ENCODE assay signal across 12 mouse cellular contexts in the genomic region with DNA sequence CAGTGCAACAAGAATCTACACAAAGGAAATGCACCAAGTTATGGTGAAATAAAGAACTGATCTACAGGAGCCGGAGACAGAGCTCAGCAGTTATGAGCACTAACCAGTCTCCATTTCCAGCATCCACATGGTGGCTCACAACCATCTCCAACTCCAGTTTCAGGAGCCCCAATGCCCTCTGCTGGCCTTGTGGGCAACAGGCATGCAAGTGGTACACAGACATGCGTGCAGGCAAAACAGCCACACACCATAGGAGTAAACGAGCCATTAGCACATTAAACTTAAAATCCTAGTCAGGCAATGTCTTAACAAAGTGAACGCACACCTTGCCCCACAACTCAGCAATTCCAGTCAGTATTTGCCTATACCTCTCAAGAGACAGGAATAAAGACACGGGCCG. TPM values are rescaled to one million over a fixed set of nuclear protein-coding genes. Genes with fewer than 3 reads are reported as not detected.
A peak's percentile ranks its signal among the peaks of the same experiment; 100 is the strongest.
DNase-seq lines count a peak whose midpoint lies in the region; ATAC-seq and TF ChIP-seq lines count a peak whose summit lies in the region.
"Had no signal": no experiment of that assay in that cellular context is flagged by ENCODE, and none has a peak within 500 bp of the region (broad histone marks: within the 10 kb centered on the region; RNA-seq: fewer than 3 reads in every experiment).

No protein-coding gene starts in this region.

- no peaks in the 10 kb centered on the region for H3K36me3 ChIP-seq in midbrain, embryonic 11.5 days (ENCODE audit: control insufficient read depth, insufficient read depth, low read length)
- H3K36me3 ChIP-seq in midbrain, embryonic 10.5 days = no peaks in the 10 kb centered on the region
- H3K36me3 ChIP-seq in stomach, postnatal 0 days (ENCODE audit: control insufficient read depth, insufficient read depth, low read length) = no peaks in the 10 kb centered on the region
- H3K36me3 ChIP-seq: limb, embryonic 12.5 days; stomach, embryonic 15.5 days had no signal

- H3K4me3 ChIP-seq in midbrain, embryonic 11.5 days (ENCODE audit: low read depth, low read length) = no peak overlapping the region
- H3K4me3 ChIP-seq in midbrain, embryonic 10.5 days = no peak overlapping the region
- no peak overlapping the region for H3K4me3 ChIP-seq in stomach, postnatal 0 days (ENCODE audit: low read depth, low read length)
- H3K4me3 ChIP-seq: limb, embryonic 12.5 days; myocyte; stomach, embryonic 15.5 days had no signal

- ATAC-seq in midbrain, embryonic 11.5 days (ENCODE audit: low FRiP score) = no peak
- ATAC-seq in common myeloid progenitor, adult 5-6 weeks (replicated peaks; ENCODE audit: low read depth, poor library complexity, severe bottlenecking) = peak; percentile 51
- ATAC-seq in stomach, postnatal 0 days (ENCODE audit: low FRiP score, low TSS enrichment) = no peak

- 83% methylated on average over 6 of the region's 6 CpGs for WGBS in midbrain, embryonic 11.5 days
- 87% methylated on average over 6 of the region's 6 CpGs for WGBS in midbrain, embryonic 10.5 days
- 84% methylated on average over 6 of the region's 6 CpGs for WGBS in stomach, postnatal 0 days

- no peak overlapping the region for H3K9ac ChIP-seq in midbrain, embryonic 11.5 days (ENCODE audit: low read length)
- no peak overlapping the region for H3K9ac ChIP-seq in stomach, postnatal 0 days (ENCODE audit: low read length)
- H3K9ac ChIP-seq: limb, embryonic 12.5 days; stomach, embryonic 15.5 days had no signal

- H3K9me3 ChIP-seq in midbrain, embryonic 11.5 days (ENCODE audit: control insufficient read depth, low read length) = no peaks in the 10 kb centered on the region
- no peaks in the 10 kb centered on the region for H3K9me3 ChIP-seq in midbrain, embryonic 10.5 days (replicated peaks)
- H3K9me3 ChIP-seq in stomach, postnatal 0 days (ENCODE audit: control insufficient read depth, low read length) = no peaks in the 10 kb centered on the region
- H3K9me3 ChIP-seq: G1E; limb, embryonic 12.5 days; stomach, embryonic 15.5 days had no signal

- no peak overlapping the region for H3K4me2 ChIP-seq in midbrain, embryonic 11.5 days
- no peak overlapping the region for H3K4me2 ChIP-seq in stomach, postnatal 0 days (replicated peaks; ENCODE audit: low read depth)
- H3K4me2 ChIP-seq: limb, embryonic 12.5 days; stomach, embryonic 15.5 days had no signal

- peak; percentile 66 for TF ChIP-seq CTCF in stomach, postnatal 0 days (IDR thresholded peaks at IDR 0.05; ENCODE audit: low read depth)

- DNase-seq in cerebellum, postnatal 10 days = peak; percentile 28 to 34
- DNase-seq in cerebellum, adult 8-10 months = no peak
- DNase-seq in midbrain, embryonic 11.5 days (ENCODE audit: low spot score, missing footprints) = peak; percentile 79
- no peak for DNase-seq in midbrain, embryonic 10.5 days (ENCODE audit: low spot score)
- DNase-seq in stomach, postnatal 0 days (ENCODE audit: low spot score) = peak; percentile 31
- no peak for DNase-seq in cerebellum, postnatal 4 days (ENCODE audit: low spot score in 2 of 2)
- DNase-seq in urinary bladder, postnatal 4 days (ENCODE audit: low spot score in 2 of 2) = no peak

- TF ChIP-seq EP300 in stomach, postnatal 0 days (optimal IDR thresholded peaks at IDR 0.05) = no peak

- H3K4me1 ChIP-seq in midbrain, embryonic 11.5 days (ENCODE audit: control insufficient read depth, insufficient read depth, low read length) = peaks cover 2% of the 10 kb centered on the region; the same call in 1 of the 2 replicates
- peaks cover 6% of the 10 kb centered on the region for H3K4me1 ChIP-seq in midbrain, embryonic 10.5 days
- H3K4me1 ChIP-seq in stomach, postnatal 0 days (replicated peaks; ENCODE audit: control insufficient read depth, insufficient read depth) = no peaks in the 10 kb centered on the region
- H3K4me1 ChIP-seq: stomach, embryonic 15.5 days had no signal

- H3K27ac ChIP-seq in midbrain, embryonic 11.5 days (ENCODE audit: low read depth, low read length) = no peak overlapping the region
- H3K27ac ChIP-seq in midbrain, embryonic 10.5 days (replicated peaks) = no peak overlapping the region
- no peak overlapping the region for H3K27ac ChIP-seq in stomach, postnatal 0 days (replicated peaks)
- H3K27ac ChIP-seq: limb, embryonic 12.5 days; stomach, embryonic 15.5 days had no signal

- H3K27me3 ChIP-seq in midbrain, embryonic 11.5 days (ENCODE audit: control insufficient read depth, insufficient read depth, low read length) = no peaks in the 10 kb centered on the region
- no peaks in the 10 kb centered on the region for H3K27me3 ChIP-seq in midbrain, embryonic 10.5 days (ENCODE audit: low read depth, poor library complexity, severe bottlenecking)
- no peaks in the 10 kb centered on the region for H3K27me3 ChIP-seq in stomach, postnatal 0 days (ENCODE audit: control insufficient read depth, insufficient read depth, low read length)
- H3K27me3 ChIP-seq: limb, embryonic 12.5 days; stomach, embryonic 15.5 days had no signal

RNA-seq across cellular contexts. Expression of a gene that starts 4.1 kb away (rescaled TPM):
- 118 and 130 TPM in 2 replicates for polyA plus RNA-seq in midbrain, embryonic 11.5 days (2014; fragmentation: Nextera tagmentation; extraction: Ambion mirVana)
- 106 and 135 TPM in 2 replicates for polyA plus RNA-seq in midbrain, embryonic 10.5 days (2016; fragmentation: Nextera tagmentation; extraction: Ambion mirVana)
- 0.37 and 1.2 TPM in 2 replicates for total RNA-seq in common myeloid progenitor, adult 5-6 weeks (2017)
- polyA plus RNA-seq in stomach, postnatal 0 days (2015; fragmentation: Nextera tagmentation; extraction: Ambion mirVana) = 249 and 274 TPM in 2 replicates

RNA-seq across cellular contexts. Expression of a gene that starts 35.6 kb away (rescaled TPM):
- 495 and 519 TPM in 2 replicates for polyA plus RNA-seq in midbrain, embryonic 11.5 days (2014; fragmentation: Nextera tagmentation; extraction: Ambion mirVana)
- 422 and 437 TPM in 2 replicates for polyA plus RNA-seq in midbrain, embryonic 10.5 days (2016; fragmentation: Nextera tagmentation; extraction: Ambion mirVana)
- 233 and 253 TPM in 2 replicates for total RNA-seq in common myeloid progenitor, adult 5-6 weeks (2017)
- 339 and 341 TPM in 2 replicates for polyA plus RNA-seq in stomach, postnatal 0 days (2015; fragmentation: Nextera tagmentation; extraction: Ambion mirVana)

Comparison
In these comparisons a context has a peak if more than half of its experiments do, and no peak if none do; other contexts are left out.
1. DNase-seq: peak in cerebellum, postnatal 10 days (2 of 2), midbrain, embryonic 11.5 days (single experiment) and stomach, postnatal 0 days (single experiment); none in cerebellum, adult 8-10 months (single experiment), midbrain, embryonic 10.5 days (single experiment), cerebellum, postnatal 4 days (0 of 2) and urinary bladder, postnatal 4 days (0 of 2).